Mouse (Mus musculus) left cerebral cortex, adult 11 months (tissue): ENCODE data around the gene Abca1.

ENCODE experiments used
- DNase-seq: peaks from one replicate; pipeline ENCODE4 v3.0.0; 2022; ENCODE audit warnings: low spot score

Abca1 gene

GRCm38 (mm10) chr4:53083071-53083470 lies 76.6 kb downstream of the Abca1 start:
- no peak for DNase-seq

- DNase-seq = no peak
Measured at GRCm38 (mm10) chr4:53082451-53082850, 77.2 kb downstream of the Abca1 start.

GRCm38 (mm10) chr4:53081851-53082250 lies 77.8 kb downstream of the Abca1 start:
- no peak for DNase-seq

GRCm38 (mm10) chr4:53080290-53080689 lies 79.4 kb downstream of the Abca1 start:
- DNase-seq = no peak

- no peak for DNase-seq
Measured at GRCm38 (mm10) chr4:53078793-53079310, 80.8 kb downstream of the Abca1 start.

- no peak for DNase-seq
Measured at GRCm38 (mm10) chr4:53076788-53077350, 82.8 kb downstream of the Abca1 start.

- no peak for DNase-seq
Measured at GRCm38 (mm10) chr4:53073025-53073424, 86.7 kb downstream of the Abca1 start.

- no peak for DNase-seq
Measured at GRCm38 (mm10) chr4:53062301-53063008, 97.2 kb downstream of the Abca1 start.

GRCm38 (mm10) chr4:53046238-53047022 lies 113.3 kb downstream of the Abca1 start:
- no peak for DNase-seq

GRCm38 (mm10) chr4:53045807-53046206 lies 113.9 kb downstream of the Abca1 start:
- DNase-seq = no peak

- no peak for DNase-seq
Measured at GRCm38 (mm10) chr4:53043819-53044218, 115.9 kb downstream of the Abca1 start.

- no peak for DNase-seq
Measured at GRCm38 (mm10) chr4:53030326-53030948, 129.3 kb downstream of the Abca1 start.

- DNase-seq = no peak
Measured at GRCm38 (mm10) chr4:53027811-53028210, 131.9 kb downstream of the Abca1 start.

GRCm38 (mm10) chr4:53024397-53024796 lies 135.3 kb downstream of the Abca1 start:
- no peak for DNase-seq

GRCm38 (mm10) chr4:53023189-53023925 lies 136.3 kb downstream of the Abca1 start:
- DNase-seq = no peak

GRCm38 (mm10) chr4:53018392-53018791 lies 141.3 kb downstream of the Abca1 start:
- DNase-seq = no peak

GRCm38 (mm10) chr4:53015024-53015423 lies 144.7 kb downstream of the Abca1 start:
- DNase-seq = no peak

GRCm38 (mm10) chr4:53014421-53014820 lies 145.3 kb downstream of the Abca1 start:
- no peak for DNase-seq

GRCm38 (mm10) chr4:53011732-53012361 lies 147.8 kb downstream of the Abca1 start, which contains the start of gene Nipsnap3b:
Gene Nipsnap3b (plus strand): TSS chr4:53011880.
- DNase-seq = peak; percentile 96

GRCm38 (mm10) chr4:53009871-53010270 lies 149.8 kb downstream of the Abca1 start:
- no peak for DNase-seq

GRCm38 (mm10) chr4:53009183-53009582 lies 150.5 kb downstream of the Abca1 start:
- DNase-seq = no peak
